Mouse (Mus musculus) embryonic fibroblast, embryonic 13.5 days (primary cell): ENCODE results near the gene Zfp850. TPM values are rescaled to one million over a fixed set of nuclear protein-coding genes. Genes with fewer than 3 reads are reported as not detected.
"Not testable (repeated sequence)": the region's sequence is repeated elsewhere in the genome, so short reads cannot be mapped to it uniquely, and the experiment has no call there.

Experiments
- H3K27ac ChIP-seq: 2 replicates; pipeline ENCODE4 v1.5.1; 2012; ENCODE audit warnings: low read length, control low read depth, inconsistent platforms; ENCODE audit not compliant: insufficient read depth
- H3K4me1 ChIP-seq: 2 replicates; pipeline ENCODE4 v1.6.1; 2011; ENCODE audit warnings: low read length; ENCODE audit not compliant: control insufficient read depth, insufficient read depth
- H3K4me3 ChIP-seq: 2 replicates; pipeline ENCODE4 v1.5.1; 2011; ENCODE audit warnings: mild to moderate bottlenecking, control low read depth, low read length; ENCODE audit not compliant: insufficient read depth
- CTCF ChIP-seq: IDR thresholded peaks from 2 replicates; pipeline ENCODE4 v1.5.1; 2011; ENCODE audit warnings: mild to moderate bottlenecking, control low read depth, low read length, moderate library complexity, borderline replicate concordance; ENCODE audit not compliant: insufficient read depth
- POLR2A ChIP-seq: IDR thresholded peaks from 2 replicates; pipeline ENCODE4 v1.6.1; 2011; ENCODE audit warnings: low read depth, mild to moderate bottlenecking, control low read depth, low read length, moderate library complexity
- polyA plus RNA-seq: library from polyadenylated mRNA; stranded (reverse); fragments of >200 nt; gene quantifications from 2 replicates; pipeline ENCODE4 v1.2.4, GENCODE M21; 2011; ENCODE audit warnings: low read depth; ENCODE audit not compliant: missing spikeins, insufficient read length

Zfp850 gene
- polyA plus RNA-seq, 1 experiment: 4.1 TPM

GRCm38 (mm10) chr7:27978683-27979528, 35.0 kb downstream of the Zfp850 start, which contains the start of gene Zfp780b:
TSS of gene Zfp780b (minus strand) at chr7:27979171.
- H3K4me3 ChIP-seq: peak within 1 kb of the TSS; percentile 82
- peak within 1 kb of the TSS; percentile 71; the same call in 1 of the 2 replicates for H3K27ac ChIP-seq
- TF ChIP-seq CTCF (no peak), POLR2A (peak; percentile 80)
- no peaks in the 10 kb centered on the region for H3K4me1 ChIP-seq

- not testable (repeated sequence) for H3K4me3 ChIP-seq, H3K27ac ChIP-seq, H3K4me1 ChIP-seq
Observed at GRCm38 (mm10) chr7:27949451-27949850, 64.5 kb downstream of the Zfp850 start.

- not testable (repeated sequence) for H3K27ac ChIP-seq, H3K4me1 ChIP-seq, H3K4me3 ChIP-seq
Observed at GRCm38 (mm10) chr7:27941869-27942268, 72.0 kb downstream of the Zfp850 start.

Other genes starting within 250 kb of the Zfp850 start
- gene Zfp626, start 206.9 kb downstream of the Zfp850 start, polyA plus RNA-seq: 8.6 and 10.6 TPM in 2 replicates
- 3.1 and 4.1 TPM in 2 replicates for gene Zfp59, start 175.5 kb downstream of the Zfp850 start, polyA plus RNA-seq
- 3.5 and 3.8 TPM in 2 replicates for gene Zfp607a, start 156.6 kb downstream of the Zfp850 start, polyA plus RNA-seq
- 8.4 and 11.1 TPM in 2 replicates for gene Zfp974, start 84.7 kb downstream of the Zfp850 start, polyA plus RNA-seq
- 12.2 and 13.8 TPM in 2 replicates for gene Zfp780b, start 34.9 kb downstream of the Zfp850 start, polyA plus RNA-seq
- 132 and 142 TPM in 2 replicates for gene Psmc4, start 36.0 kb upstream of the Zfp850 start, polyA plus RNA-seq
- gene Fcgbp, start 57.1 kb upstream of the Zfp850 start, polyA plus RNA-seq: 0.65 TPM in 1 of 2 replicates, not detected in the other
- gene 9530053A07Rik, start 115.4 kb upstream of the Zfp850 start, polyA plus RNA-seq: 0.08 TPM in 1 of 2 replicates, not detected in the other
- gene Fbl, start 155.6 kb upstream of the Zfp850 start, polyA plus RNA-seq: 148 and 168 TPM in 2 replicates
- 12.9 and 15.1 TPM in 2 replicates for gene Dyrk1b, start 165.4 kb upstream of the Zfp850 start, polyA plus RNA-seq